Mouse (Mus musculus): ENCODE measurements around the gene Spaca3. TPM values are rescaled to one million over a fixed set of nuclear protein-coding genes. Genes with fewer than 3 reads are reported as not detected.

Gene Spaca3
- total RNA-seq (2021): not detected
- long read RNA-seq, experiment 1: 0 reads
- long read RNA-seq, experiment 2: 0 reads

DNA sequence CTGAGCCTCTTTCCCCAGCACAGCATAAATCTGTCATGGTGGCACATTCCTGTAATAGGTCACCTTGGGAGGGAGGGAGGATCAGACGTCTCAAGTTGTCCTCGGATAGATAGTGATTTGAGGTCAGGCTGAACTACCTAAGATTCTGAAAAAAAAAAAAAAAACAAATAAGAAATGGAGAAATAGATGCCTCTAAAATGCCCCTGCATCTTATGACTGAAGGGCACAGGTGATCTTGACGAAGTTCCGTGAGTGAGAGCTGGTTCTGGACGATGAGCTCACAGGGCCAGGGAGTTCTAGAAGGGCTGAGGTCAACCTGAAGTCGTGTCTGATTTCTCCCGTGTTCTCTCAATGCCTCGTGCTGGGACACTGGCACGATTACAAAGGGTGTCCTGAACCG, at the start of gene Spaca3:
Gene Spaca3 (plus strand): TSS at position 301 of the 400 bp plus-strand sequence.
- DNase-seq: no peak
- intact Hi-C loops (cut with DNase I): no loop called here

DNA sequence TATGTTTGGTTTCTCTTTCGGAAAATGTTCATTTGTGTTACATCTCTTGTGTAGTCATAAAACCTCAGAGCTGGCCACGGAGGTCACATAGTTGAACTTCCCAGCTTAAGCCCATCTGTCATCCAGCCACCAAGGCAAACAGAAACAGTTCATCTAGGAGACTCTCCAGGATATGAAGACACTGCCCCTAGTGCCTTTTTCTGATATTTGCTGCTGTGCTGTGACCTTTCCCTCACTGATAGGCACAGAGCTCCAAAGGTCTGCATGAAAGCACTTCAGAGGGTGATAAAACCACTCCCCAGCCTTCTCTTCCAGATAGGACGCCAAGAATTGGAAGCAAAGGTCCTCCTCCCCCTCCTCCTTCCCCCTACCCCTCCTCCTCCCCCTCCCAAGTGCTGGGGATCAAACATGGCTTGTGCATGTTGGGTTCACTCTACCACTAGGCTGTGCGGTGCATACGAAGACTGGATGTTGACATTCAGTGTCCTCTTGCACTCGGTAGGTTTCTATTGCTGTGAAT, 49.6 kb upstream of the Spaca3 start:
- intact Hi-C loops (cut with DNase I): no loop called here

DNA sequence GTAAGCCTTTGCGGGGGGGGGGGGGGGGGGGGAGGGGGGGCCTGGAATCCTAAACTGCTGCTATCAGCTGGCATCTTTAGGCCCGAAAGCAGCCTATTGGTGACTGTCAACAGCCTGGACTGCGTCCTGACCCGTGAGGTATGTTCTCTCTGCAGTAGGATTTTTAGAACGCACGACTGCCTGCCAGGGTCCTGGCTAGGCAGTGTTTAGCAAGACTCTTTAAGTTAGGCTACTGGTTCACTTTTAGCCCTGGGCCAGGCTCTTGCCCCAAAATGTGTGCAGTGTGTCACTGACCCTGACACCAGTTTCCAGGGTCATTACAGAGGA, 48.5 kb upstream of the Spaca3 start:
- DNase-seq: no peak
- intact Hi-C loops (cut with DNase I): no loop called here

More for the DNA sequence above, 49.6 kb upstream of the Spaca3 start:
- no peak for DNase-seq

DNA sequence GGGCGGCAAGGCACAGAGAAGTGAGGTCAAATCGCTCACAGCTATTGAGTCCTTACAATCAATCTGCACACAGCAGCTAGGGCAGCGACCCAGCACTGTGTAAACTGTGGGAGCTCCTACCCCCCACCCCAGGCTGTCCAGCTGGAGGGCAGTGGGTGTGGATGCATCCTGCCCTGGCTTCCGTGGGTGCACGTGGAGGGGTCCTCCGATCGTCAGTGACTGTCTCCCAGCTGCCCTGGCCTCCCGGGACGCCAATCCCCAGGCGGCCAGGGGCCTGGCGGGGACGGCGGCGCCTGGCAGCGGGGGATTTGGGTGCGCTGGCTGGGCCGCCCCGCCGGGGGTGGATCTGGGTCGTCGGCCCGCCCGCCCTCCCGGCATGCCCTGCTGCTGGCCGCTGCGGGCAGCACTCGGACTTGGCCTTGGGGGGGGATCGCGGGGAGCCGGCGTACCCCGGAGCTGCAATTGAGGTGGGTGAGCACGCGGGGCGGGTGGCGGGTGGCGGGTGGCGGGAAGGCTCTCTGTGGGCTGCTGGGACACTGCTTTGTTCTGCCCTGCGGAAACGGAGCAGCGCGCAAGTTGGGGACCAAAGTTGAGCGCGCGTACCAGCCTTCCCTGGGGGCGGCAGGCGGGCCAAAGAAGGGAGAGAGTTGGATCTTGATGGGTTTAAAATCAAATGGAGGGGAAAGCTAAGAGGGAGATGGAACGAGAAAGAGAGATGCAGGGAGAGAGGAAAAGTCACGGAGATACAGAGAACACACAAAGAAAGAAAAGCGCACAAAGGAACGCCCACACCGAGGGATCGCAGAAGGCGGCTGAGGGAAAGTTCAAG, 48.0 kb upstream of the Spaca3 start, which contains the start of gene Tmem98:
Gene Tmem98 (plus strand): TSS at position 183 of the 829 bp plus-strand sequence.
- DNase-seq: peak in 1 of 2 experiments; percentile 23
- intact Hi-C loops (cut with DNase I): no loop called here

DNA sequence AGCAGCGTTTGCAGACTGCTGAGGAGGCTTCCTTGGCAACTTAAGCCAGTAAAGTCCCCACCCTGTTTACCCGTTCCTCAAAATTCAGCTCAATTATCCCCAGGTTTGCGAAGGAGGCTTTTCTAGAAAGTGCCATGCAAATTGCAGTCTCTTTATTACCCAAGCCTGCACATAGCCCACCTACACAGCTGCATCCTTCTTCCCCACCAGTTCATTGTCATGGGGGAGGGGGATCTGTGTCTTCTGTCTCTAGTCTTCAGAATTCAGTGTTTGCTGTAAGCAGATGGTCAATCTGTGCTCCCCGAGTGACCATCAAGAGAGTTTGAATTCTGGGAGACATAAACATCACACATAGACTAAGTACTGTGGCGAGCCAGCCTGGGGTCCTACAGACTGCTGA, 47.0 kb upstream of the Spaca3 start:
- intact Hi-C loops (cut with DNase I): no loop called here
- DNase-seq: no peak

DNA sequence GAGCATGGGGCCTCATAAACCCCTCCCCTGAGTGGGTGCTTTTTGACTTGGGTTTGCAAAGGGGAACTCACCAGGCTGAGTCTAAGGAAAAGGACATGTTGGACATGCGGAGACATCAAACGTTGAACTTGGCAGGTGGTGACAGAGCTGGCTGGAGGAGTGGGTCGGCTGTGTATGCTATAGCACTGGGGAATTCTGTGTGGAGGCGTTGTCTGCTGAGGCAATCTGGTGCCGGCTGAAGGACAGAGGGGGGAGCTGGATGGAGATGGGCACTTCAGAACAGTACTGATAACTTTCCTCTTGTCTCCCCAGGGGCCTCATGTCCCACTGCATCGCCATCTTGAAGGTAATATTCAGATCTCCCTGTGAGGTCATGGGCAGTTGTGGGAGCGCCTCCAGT, 42.8 kb upstream of the Spaca3 start:
- intact Hi-C loops (cut with DNase I): no loop called here
- no peak for DNase-seq

DNA sequence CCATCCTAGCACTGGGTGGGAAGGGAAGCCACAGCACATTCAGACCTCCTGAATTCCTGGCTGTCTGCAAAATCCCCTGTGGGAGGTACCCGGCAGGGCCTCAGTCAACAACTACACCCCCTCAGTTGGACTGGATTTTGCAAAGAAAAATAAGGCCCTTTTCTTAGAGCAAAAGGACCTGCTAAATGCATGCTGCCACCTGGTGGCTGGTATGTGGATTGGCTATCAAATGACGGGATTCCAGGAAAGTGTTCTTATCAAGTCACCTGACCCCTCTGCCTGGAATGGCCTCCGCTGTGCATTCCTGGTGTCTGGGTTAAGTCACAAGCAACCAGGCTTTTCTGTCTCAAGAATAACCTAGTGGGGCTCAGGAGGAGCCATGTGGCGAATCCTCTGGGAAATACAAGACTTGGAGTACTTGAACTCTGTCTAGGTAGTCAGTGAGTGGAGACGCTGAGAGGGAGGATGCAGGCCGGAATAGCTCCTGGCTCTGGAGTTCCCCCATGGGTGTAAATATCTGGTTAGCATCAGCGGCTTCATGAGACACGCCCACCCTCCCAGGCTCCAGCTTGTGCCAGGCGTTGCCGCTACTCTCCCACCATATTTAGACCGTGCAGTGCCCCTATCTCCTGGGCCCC, 40.0 kb upstream of the Spaca3 start:
- intact Hi-C loops (cut with DNase I): no loop called here
- peak; percentile 23 to 34 for DNase-seq

DNA sequence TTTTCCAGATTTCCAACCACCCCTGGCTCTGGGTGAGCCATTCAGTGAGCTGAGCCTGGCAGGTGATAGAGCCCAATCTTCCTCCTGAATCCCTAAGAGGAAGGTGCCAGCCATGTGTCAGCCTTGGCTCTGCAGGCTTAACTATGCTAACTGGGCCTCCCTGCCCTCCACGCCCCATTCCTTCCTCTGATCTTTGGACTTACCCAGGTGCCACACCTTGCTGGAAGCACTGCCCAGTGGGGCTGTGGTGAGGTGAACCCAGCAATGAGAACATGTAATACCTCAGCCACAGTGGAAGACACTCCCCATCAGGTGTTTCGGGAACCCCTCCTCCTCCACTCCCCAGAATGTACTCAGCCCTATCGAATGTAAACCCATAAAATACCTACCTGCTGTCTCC, 38.1 kb upstream of the Spaca3 start:
- intact Hi-C loops (cut with DNase I): no loop called here
- no peak for DNase-seq

DNA sequence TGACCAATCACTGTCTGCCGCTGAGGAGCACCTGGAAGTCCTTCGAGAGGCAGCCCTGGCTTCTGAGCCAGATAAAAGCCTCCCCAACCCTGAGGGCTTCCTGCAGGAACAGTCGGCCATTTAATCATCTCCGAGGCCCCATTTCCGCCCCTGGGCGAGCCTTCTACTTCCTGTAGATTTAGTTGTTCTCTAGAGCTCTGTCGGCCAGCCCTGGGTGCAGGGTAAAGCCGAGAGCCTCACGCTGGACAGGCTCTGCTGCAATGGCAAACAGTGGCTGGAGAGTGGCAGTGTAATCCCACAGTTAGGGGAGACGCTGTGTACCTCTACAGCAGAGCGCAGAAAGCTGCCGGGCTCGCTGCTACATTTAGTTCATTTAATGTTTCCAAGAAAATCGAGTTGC, 36.9 kb upstream of the Spaca3 start:
- intact Hi-C loops (cut with DNase I): no loop called here
- DNase-seq: no peak

DNA sequence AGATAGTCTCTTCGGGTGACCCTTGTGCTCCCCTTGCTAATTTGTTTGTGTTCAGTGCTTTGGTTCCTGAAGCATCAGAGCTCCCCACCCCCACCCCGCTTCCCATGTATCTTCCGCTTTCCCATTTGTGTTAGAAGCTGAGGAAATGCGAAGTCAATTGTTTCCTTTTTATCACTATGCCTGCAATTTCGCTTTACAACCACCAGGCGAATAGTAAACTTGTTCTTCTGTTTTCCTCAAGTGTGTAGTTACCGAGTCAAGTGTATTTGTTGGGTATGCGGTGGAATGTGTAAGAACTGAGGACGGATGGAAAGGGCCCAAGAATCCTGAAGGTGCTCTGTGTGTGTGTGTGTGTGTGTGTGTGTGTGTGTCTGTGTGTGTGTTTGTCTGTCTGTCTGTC, 36.4 kb upstream of the Spaca3 start:
- no peak for DNase-seq
- intact Hi-C loops (cut with DNase I): no loop called here

DNA sequence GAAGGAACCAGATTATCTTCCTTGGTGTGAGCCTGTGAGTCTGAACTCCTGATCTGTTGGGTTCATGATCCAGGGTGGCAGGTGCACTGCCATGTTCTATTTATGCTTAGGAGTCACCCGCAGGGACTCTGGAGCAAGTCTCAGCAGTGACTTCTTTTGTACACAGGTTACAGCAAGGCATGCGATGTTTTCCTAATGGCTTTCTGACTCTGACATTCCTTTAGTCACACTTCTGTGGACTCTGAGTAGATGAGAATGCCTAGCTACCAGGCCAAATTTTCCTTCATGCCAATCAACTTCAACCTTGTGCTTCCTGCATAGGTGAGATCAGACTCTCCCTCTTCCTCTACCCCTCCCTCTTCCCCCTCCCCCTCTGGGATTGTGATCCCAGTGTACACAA, 22.8 kb upstream of the Spaca3 start:
- no peak for DNase-seq
- intact Hi-C loops (cut with DNase I): no loop called here

DNA sequence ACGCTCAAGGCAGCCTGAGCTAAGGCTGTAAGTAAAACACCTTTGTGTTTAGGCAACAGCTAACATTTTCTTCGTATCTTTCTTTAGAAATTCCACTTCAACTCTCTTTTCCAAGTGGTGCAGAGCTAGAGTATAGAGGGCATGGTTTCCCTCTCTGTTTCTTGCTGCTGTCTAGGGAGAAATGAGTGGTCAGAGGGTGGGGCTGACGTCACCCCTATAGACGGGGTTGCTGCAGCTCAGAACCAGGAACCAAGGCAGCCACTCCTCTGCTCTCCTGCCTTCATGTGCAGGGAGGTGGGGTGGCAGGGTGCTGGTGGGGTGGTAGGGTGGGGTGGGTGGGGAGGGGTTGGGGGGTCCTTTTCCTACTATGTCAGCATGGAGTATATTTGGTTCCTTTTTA, 22.3 kb upstream of the Spaca3 start:
- intact Hi-C loops (cut with DNase I): no loop called here
- no peak for DNase-seq

DNA sequence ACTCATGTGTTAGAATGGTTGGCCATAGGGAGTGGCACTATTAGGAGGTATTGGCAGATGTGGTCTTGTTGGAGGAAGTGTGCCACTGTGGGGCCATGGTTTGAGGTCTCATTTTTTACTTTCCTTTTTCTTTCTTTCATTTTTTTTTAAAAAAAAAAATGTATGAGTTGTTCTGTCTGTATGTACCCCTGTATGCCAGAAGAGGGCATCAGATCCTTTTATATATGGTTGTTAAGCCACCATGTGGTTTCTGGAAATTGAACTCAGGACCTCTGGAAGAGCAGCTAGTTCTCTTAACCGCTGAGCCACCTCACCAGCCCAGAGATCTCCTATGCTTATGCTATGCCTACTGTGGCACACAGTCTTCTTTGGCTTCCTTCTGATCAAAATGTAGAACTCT, 19.4 kb upstream of the Spaca3 start:
- DNase-seq: no peak
- intact Hi-C loops (cut with DNase I): no loop called here

DNA sequence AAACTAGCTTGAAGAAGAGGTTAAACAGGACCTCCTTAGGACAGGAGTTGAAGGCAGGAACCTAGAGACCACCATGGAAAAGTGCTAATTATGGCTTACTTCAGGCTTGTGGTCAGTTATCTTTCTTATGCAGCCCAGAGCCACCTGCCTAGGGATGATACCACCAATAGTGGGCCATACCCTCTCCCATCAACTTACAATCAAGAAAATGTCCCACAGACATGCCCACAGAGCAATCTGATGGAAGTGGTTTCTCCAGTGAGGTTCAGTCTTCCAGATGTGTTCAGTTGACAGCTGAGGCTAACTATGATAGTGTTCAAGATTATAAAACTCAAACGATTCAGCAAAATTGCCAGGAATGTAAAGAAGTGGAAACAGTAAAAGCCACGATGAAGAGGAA, 14.7 kb upstream of the Spaca3 start:
- DNase-seq: no peak
- intact Hi-C loops (cut with DNase I): no loop called here

DNA sequence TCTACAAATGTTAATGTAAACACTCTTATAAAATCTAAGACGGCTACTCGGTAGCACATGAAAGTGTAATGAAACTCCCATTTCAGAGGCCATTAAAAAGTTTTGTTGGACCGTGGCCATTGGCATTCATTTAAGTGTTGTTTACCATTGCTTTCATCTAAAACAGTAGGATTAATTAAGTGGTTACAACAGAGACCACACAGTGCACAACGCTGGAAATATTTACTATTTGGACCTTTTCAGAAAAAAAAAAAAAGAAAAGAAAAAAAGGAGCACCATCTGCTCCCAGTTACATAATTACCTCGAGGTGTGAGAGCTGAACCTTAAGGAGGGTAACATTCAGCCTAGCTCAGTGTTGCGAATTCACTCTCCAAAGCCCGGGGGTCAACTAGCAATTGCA, 12.7 kb upstream of the Spaca3 start:
- no peak for DNase-seq
- intact Hi-C loops (cut with DNase I): no loop called here

DNA sequence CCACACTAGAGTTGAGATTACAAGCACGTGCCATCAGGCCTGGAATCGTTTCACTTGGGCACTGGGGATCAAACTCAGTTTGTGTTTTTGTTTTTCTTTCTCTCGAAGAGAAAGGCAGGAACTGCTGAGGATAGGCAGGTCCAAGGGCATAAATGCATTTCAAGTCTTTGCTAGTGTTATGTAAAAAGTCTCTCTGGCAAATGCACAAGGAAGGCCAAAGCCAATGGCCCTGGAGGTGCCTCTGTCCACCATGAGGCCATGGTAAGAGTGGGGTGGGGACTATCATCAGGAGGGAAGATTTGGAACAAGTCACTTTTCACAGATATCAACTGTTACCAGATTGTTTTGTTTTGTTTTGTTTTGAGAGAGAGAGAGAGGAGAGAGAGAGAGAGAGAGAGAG, 12.1 kb upstream of the Spaca3 start:
- no peak for DNase-seq
- intact Hi-C loops (cut with DNase I): no loop called here

DNA sequence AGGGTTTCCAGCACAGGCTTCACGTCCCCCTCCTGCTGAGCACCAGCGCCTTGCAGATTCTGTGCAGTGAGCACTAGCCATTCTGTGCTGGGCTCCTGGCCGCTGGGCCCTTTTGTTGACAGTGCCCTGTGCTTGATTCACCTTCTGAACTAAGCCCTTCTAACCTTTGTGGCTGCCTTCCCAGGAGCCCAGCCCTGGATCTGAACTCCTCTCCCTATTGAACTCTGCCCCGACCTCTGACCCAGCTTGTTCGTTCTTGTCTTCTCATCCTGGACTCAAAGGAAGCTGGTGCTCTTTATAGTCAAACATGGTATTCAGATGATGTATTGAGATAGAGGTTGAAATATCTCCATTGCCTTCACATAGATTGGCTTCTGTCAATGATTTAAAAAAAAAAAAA, 10.0 kb upstream of the Spaca3 start:
- no peak for DNase-seq
- intact Hi-C loops (cut with DNase I): no loop called here

DNA sequence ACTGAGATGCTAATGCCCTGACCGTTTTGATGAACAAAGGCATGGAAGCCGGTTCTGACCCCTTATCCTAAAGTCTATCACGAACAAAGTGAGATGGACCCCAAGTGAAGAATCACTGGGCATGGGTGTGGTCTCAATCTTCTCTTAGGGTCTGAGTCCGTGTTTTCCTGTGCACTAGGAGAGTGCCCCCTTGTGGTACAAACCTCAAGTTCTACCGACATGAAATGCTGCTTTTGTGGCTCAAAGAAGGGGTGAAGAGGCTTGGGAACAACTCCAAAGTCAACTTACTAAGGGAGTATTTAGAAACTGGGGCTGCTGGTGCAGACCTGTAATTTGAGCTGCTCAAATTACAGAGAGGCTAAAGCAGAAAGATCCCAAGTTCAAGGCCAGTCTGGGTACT, 6.3 kb upstream of the Spaca3 start:
- DNase-seq: no peak
- intact Hi-C loops (cut with DNase I): loop anchor here (5.0 kb wide), 1 partner anchor 155 kb away; no protein-coding TSS in a partner anchor

DNA sequence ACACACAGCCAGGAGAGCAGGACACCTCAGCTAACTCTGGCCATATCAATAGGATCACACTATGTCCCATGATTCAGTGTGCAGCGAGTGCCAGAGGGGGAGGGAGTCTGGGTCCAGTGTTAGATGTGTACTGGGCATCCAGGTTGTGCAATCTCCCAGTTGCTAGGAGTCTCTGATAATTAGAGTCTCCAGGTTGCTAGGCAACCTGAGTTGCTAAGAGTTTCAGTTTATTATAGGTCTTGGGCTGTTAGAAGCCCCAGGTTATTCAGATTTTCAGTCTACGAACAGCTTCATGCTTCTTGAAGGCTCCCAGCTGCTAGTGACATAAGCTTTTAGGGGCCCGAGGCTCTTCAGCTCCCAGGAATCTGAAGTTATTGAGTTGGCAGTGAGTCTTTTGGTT, 5.2 kb upstream of the Spaca3 start:
- intact Hi-C loops (cut with DNase I): loop anchor here (5.0 kb wide), 1 partner anchor 156 kb away; no protein-coding TSS in a partner anchor
- DNase-seq: no peak

DNA sequence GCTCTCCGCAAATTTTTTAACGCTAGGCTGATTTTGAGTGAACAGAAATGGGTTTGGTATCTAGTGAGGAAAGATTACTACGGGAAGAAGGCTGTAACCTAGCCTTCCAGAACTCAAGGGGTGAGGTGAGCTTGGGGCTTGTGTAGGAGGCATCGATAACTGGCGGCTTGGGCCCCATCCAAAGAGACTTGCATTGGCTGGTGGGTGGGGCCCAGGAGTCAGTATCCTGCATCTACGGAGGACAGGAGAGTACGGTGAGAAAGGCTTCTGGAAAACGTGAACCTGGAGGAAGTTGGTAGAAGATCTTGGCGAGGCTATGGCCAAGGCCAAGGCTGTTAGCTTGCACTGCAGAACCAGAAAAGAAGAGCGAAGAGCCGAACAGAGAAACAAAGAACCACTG, 3.7 kb upstream of the Spaca3 start:
- intact Hi-C loops (cut with DNase I): loop anchor here (5.0 kb wide), 1 partner anchor 157 kb away; no protein-coding TSS in a partner anchor
- no peak for DNase-seq

DNA sequence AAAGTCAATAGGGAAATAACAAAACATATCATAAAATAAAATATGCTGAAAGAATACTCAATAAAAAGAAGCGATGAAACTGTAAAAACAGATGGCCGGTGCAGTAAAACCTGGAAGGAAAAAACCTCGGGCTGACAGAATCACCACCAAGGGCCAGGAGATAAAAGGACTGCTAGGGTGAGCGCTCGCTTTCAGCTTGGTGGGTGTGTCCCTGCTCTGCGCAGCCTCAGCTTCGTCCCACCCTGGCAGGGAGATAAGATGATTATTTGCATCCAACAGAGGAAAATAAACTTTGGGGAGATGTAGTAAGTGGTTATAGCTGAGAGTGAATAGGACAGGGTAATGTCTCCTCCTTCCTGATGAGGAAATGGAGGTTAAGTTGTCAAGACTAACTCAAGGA, 3.3 kb upstream of the Spaca3 start:
- no peak for DNase-seq
- intact Hi-C loops (cut with DNase I): loop anchor here (5.0 kb wide), 1 partner anchor 158 kb away; no protein-coding TSS in a partner anchor

DNA sequence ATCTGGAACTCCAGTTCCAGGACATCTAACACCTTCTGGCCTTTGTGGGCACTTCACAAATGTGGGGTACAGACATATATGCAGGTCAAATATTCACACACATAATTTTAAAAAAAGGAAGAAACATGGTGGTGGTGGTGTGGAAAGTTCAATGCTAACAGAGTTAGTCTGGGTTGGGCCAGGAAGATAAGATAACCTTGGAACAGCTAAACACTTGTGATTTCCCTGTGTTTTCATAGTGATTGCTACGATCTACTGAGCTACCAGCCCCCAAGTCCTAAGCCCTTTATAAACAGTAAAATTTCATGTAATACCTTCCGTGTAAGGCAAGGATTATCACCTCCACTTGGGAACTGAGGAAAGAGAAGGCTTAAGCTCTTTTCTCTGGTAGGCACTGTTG, 1.3 kb upstream of the Spaca3 start:
- DNase-seq: no peak
- intact Hi-C loops (cut with DNase I): no loop called here

Measured in gastrocnemius, postnatal 36 days (tissue).